Mouse (Mus musculus): ENCODE results near the gene Rabep2.

DNA sequence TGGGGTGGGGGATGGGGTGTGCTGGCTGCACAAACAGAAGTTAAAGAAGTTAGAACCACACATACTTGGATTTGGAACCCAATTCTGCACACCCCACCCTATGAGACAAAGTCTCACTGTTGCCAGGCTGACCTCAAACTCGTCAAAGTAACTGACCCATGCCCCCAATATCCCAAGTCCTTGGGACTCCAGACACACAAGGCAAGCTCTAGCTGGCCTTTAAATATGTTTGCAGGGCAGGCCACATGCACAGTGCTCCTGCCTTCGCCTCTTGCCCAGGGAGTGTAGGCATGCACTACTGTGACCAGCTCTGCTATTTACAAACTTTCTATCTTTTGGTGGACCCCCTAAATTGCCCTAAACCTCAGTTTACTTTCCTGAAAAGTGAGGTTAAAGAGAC is 26.7 kb downstream of the Rabep2 start:
- TF ChIP-seq CTCF (IDR thresholded peaks at IDR 0.05; ENCODE audit: borderline replicate concordance, insufficient read depth, low read length): no peak
- no peak for TF ChIP-seq POLR2A (IDR thresholded peaks at IDR 0.05; ENCODE audit: low read depth, low read length)

Data from embryonic fibroblast, embryonic 13.5 days (primary cell).